Mouse (Mus musculus) cerebellum, adult 9-10 months (tissue): Measurements from ENCODE around the gene Fbxo42.

Experiments
- DNase-seq: peaks from one replicate; pipeline ENCODE4 v3.0.0; 2022

The Fbxo42 gene

DNA sequence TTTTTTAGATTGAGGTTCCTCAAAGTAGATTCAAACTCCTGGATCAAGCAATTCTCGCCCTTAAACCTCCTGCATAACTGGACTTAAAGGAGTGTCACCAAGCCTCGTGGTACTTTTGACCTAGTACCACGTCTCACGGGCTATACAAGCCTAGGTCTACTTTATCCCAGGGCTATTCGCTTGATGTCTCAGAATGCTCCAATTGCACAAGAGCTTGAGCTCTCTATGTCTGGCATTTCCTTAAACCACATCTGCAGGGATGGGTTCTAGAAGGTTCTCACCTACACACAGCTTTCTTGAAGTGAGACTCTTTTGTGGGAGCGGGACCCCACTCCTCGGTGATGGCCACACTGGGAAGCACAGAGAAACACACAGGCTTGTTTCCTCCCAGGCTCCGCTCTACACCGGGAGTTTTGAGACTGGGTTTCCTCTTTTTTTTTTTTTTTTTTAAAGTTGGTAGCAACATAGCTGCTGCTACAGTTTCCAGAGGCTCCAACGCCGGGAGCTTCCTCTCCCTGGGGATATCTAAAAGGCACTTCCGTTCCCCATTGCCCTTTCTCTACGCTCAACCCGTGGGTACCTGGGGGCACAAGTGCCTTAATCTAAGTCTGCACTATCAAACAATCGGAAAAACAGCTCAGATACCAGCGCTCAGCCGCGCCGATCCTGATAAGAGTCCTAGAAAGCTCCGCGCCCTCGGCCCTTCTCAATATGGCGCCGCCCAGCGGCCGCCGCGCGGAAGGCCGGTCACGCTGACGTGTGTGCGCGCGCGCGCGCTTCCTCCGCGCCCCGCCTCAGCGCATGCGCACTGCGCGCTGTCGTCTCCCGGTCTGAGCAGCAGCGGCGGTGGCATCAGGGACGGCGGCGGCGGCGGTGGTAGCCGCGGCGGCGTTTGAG, at the start of gene Fbxo42:
Gene Fbxo42, plus strand, starts transcription at position 802 of the 897 bp plus-strand sequence.
- peak; percentile 94 for DNase-seq

DNA sequence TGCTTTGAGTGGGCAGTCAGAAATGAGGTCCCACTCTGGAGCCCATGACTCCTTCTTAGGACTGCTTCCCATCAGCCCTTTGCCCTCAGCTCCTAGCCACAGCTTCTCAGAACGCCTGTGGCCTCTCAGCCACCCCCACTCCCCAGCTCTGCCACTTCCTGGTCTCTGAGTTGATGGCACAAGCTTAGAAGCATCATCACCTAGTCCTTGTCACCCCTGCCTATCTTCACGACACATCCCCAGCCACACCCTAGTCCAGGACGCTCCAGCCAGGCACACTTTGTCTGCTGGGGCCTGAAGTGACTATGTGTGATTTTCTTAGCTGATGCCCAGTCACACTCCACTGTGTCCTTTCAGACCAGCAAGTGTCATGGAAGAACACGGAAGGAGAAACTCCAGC, 48.8 kb upstream of the Fbxo42 start:
- DNase-seq: no peak

DNA sequence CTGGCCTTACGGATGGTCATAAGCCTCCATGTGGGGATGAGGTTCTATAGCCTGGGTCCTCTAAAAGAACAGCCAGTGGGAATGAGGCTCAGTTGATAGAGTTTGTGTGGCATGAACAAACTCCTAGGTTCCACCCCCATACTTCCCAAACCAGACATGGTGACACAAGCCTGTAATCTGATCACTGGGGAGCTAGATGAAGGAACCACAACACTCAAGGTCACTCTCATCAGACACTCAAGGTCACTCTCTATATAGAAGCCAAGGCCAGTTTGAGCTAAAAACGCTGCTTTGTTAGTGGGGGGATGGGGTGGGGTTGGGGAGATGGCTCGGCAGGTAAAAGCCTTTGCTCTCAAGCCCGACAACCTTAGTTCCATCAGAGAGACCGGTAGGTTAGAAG, 47.8 kb upstream of the Fbxo42 start:
- DNase-seq: no peak

DNA sequence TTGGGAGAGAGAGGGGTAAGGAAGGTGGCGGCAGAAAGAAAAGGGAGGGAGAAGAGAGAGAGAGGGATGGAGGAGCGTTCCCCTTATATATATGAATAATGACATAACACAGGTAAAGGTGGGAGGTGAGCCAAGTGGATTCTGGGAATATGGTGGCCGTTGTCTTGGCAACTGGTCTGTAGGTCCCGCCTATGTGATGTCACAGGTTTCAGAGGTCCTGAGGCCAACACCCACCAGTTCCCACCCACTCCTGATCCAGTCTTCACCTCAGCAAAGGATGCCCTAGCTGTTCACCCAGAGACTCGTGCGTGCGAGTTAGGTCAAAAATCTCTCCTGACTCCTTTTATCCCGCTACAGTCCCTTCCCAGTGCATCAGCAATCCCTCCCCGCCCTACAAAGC, 46.4 kb upstream of the Fbxo42 start:
- no peak for DNase-seq

DNA sequence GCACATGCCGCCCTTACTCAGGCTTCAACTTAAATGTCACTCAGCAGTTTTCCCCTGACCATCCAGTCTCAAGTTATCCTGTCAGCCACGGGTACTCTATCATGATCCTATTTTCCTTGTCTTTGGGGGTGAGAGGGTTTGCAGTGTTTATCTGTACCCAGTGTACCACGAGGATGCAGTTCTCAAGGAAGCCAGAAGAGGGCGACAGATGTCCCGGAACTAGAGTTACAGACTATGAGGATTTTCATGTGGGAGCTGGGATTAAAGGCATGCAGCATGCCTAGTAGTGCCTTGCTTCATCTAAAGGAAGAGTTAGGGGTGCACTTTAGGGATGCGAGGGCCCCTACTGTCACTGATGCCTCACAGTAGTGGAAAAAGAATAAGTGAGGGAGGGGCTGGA, 45.9 kb upstream of the Fbxo42 start:
- DNase-seq: no peak

DNA sequence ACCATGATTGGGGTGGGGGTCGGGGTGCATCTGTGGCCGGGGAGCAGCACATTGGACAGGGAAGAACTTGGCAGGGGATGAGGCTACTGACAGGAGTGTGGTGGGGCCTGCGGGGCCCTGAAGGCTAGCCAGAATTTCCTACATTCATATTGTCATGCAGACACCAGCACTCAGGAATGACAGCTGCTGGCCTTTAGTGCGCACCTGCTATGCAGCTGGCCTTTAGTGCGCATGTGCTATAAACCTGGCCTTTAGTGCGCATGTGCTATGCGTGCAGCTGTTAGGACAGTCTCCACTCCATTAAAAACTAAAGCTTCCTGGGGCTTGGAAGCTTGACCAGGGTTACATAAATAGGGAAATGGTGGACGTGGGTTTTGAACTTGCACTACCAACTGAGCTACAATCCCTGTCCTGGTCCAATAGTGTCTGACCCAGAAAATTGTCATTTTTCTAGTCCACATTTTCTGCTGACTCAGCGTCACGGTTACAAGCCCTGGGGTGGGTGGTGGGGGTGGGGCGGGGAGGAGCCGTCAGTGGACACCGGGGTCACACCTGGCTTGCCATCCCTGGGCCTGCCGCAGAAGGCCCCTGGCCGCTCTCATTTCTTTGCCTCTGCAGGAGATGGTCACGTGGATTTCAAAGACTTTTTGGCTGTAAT, 41.1 kb upstream of the Fbxo42 start:
- no peak for DNase-seq

DNA sequence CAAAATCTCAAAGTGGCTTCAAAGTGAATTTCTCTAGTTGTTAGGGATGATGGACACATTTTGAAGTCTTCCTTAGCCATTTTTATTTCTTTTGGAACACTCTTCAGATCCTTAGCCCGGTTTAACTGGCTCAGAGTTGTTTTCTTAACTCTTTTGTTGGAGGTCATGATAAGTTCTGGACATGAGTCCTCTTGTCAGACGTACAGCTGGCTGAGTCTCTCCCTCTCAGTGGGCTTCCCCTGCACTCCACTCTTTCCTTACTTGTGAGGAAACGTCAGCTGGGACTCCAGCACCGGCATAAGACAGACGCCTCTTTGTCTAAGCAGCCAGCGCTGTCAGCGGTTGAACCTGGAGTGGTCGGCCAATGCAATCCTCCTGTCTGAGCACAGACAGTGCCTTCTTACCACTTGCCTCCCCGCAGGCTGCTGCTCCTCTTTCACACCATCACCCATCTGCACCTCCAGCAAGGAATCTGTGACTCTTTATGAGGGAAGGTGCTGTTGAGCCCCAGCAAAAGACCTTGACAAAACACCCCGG, 39.4 kb upstream of the Fbxo42 start:
- DNase-seq: no peak

DNA sequence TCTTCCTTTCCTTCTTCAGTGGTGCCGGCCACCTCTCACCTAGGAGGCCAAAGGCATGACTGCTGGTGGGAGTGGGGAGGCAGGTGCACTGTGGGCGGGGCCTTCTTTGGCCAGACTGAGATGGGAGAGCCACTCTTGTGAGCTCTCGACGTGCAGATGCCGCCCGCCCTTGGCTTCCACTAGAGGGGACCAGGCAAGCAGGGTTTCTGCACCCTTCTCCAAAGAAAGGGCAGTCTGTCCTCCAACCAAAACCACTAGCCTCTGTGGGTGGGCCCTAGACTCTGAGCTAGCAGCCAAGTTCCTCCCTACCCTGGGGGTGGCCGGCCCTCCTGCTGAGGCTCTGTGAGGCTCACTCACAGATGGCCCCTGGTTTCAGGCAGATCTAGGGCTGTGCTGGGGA, 33.9 kb upstream of the Fbxo42 start:
- DNase-seq: no peak

DNA sequence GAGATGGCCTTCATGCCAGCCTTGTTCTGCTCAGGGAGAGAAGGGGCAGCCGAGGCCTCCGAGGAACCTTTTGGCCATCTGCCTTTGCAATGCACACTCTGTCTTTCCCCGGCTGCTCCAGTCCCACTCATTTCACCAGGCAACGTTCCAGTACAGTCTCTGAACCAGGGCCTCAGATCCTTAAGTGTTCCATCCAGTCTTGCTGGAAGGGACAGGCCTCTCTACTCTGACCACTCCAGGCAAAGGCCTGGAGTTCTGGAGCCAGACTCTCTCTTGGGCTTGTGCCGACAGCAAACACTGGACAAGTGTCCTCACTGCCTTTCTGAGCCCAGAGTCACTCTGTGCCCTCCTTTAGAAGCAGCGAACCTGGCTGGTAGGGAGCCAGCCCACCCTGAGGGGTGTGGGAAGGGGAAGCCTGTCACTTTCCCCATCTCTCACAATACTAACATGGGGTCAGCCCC, 33.2 kb upstream of the Fbxo42 start:
- no peak for DNase-seq

DNA sequence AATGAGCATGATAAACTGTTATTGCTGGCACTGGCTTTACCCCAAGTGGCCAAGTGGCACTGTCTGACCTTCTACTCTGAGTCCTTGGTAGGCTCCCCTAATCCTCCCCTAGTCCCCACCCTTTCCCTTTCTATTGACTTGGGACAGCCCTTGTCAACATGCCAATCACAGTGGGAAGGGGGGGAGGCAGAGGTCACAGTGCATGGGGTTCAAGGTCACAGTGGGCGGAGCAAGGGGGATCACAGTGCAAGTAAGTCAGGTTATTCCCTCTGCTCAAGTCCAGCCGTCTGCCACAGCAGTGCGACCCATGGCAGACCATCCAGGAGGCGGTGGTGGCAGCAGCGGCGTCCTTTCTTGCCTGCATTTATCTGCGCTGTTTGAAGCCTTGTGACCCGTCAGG, 32.3 kb upstream of the Fbxo42 start:
- DNase-seq: no peak

DNA sequence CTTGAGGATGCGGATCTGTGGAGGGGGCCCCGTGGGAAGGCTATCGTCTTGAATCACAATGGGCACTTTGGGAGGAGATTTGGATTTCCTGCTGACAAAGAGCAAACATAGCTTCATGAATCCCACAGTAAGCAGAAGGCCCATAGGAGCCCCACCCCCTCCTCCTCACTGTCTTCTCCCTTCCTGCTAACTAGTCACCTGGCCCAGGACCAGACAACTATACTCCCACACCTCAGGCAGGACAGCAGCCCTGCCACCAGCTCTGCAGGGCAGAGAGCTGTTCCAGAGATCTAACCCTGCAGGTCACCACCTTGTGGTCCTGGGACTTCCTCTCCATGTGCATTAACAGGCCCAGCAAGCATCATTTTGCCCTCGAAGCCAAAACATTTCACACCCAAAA, 29.0 kb upstream of the Fbxo42 start:
- no peak for DNase-seq

DNA sequence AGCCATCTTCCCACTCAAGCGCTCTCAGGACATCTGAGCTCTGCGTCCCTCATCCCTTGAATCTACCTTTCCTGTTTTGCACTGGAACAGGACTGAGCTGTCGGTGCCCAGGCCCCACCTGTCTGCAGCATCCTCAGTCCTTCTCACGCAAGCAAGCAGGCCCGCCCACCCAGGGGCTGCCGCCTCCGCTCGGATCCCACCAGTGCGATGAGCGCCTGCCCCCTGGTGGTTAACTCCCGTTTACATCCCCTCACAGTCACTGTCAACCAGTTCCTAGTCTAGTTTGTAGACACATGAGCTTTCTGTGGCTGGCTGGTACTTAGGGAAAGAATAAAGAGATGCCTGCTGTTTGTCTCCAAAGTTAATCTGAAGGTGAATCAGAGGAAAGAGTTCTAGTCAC, 27.0 kb upstream of the Fbxo42 start:
- DNase-seq: no peak

DNA sequence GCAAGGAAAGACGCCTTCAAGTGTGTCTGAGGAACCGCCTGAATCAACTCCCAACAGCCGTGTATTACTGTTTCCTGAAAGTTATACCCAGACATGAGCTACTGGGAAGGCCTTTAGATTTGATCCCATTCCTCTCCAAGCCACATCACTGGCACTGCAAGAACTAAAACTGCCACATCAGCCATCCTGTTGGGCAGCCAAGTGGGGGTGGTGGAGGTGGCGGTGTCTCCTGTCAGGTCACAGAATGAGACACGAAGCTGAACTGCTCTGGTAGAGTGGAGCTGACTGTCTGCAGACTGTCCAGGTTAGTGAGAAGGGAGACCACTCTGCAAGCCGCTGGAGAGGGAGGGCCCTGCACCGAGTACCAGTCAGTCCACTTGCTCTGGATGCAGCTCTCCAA, 25.1 kb upstream of the Fbxo42 start:
- no peak for DNase-seq

DNA sequence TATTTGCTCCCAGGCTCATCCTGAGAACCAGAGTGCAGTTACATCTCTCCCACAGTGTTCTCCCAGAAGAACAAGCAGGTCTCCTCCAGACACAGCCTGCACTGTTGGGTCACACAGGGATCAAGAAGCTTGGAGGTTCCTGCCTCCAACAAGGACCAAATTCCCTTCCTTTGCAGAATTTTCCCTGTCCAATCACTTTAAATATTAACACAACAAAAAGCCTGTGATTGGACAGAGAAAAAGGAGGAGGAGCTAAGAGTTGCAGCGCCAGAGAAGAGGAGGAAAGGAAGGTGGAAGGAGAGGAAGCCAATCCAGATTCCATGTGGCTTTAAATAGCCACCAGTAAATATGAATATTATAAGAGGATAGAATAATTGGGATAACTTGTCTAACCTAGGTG, 24.6 kb upstream of the Fbxo42 start:
- DNase-seq: no peak

DNA sequence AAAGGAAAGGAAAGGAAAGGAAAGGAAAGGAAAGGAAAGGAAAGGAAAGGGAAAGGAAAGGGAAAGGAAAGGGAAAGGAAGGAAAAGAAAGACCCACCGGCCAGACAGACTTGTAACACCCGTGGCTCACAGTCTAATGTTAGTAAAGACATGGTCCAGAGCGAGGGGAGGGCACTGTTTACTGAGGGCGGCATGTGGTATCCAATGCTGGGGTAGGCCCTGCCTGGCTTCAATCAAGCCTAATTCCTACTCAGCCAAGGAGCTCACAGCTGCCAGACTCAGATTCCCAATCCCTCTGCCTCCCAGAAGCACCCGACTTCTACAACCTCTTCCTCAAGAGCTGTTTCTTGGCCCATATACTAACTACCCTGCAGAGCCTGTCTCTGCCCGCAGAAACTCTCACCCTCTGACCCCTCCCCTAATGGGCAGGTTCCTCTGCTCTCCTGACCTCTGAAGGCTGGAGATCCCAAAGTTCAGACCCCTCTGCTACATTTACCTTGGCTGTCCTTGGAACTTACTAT, 18.5 kb upstream of the Fbxo42 start:
- no peak for DNase-seq

DNA sequence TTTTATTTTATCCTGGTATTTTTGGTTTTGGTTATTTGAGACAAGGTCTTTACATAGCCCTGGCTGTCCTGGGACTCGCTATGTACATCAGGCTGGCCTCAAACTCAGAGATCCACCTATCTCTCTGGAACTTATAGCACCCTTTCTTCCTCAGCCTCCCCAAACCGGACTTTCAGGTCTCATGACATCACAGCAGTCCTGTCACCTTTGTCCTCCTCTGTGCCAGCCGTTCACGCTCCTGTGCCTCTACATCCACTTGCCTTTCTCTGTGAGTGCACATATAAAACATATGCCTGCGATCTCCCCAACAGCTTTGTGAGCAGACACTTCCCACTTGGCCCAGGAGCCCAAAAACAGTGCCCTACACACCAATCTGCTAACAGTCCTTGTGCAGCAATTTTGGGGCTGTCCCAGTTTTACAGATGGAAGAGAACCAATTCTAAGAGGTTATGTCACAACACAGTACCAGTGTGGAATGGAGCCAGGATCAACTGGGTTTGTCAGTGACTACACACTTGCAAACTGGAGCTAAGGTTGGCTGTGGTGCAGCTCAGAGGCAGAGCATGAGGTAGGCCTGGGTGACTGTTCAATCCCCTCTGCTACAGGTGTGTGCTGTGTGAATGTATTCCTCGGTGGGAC, 16.9 kb upstream of the Fbxo42 start:
- DNase-seq: peak; percentile 80

DNA sequence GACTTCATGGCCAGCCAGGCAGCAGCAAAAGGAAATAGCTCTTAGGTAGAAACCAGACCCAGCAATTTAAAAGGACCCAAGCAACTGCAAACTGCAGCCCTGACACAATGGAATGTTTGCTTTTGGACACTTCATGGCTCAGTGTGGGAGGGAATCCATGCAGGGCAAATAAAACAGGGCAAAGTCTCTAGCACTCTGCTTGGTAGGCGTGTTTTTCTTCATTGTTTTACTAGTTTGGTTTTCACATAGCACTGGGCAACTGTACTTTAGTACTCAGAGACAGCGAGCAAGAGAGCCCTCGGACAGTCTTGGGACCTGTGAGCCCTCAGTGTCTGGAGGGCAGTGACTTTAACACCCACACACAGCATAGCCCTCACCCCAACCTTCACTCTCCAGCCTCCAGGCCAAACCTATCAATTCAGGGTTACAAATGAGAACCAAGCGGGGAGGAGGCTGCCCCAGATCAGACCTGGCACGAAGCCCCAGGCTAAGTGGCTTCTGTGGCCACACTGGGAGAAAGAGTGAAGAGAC, 16.1 kb upstream of the Fbxo42 start:
- DNase-seq: no peak

DNA sequence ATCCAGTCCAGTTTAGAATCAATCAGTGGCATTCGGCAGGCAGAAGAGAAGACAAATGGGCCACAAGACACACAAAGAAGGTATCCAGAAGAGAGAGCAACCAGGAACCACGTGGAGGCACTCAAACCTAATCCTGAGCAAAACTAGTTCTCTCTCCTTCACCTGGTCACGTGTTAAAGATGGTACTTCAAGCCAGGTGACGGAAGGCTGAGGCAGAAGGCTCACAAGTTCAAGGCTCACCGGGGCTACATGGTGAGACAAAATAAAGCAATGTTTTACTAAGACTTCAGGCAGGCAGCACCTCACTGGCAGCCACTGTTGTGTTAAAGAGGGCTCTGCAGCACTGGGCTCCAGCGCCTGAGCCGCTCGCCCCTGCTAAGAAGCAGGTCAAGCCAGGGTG, 15.5 kb upstream of the Fbxo42 start:
- no peak for DNase-seq

DNA sequence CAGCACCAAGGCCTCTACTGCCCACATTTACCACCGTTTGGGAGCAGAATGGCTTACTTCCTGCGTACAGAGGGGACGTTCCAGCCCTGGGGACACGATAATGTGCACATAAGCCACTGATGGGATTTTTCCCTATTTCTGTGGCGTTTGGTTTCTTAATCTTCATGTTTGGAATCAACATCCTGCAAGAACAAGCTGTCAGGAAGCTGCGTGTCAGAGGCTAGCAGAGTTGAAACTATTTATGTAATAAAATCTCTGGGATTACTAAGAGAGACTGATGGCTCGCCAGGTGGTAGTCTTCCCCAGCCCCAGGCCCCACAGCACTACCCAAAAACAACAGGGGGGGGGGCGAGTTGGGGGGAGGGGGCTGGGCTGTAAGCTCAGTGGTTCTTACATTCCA, 14.5 kb upstream of the Fbxo42 start:
- DNase-seq: no peak

DNA sequence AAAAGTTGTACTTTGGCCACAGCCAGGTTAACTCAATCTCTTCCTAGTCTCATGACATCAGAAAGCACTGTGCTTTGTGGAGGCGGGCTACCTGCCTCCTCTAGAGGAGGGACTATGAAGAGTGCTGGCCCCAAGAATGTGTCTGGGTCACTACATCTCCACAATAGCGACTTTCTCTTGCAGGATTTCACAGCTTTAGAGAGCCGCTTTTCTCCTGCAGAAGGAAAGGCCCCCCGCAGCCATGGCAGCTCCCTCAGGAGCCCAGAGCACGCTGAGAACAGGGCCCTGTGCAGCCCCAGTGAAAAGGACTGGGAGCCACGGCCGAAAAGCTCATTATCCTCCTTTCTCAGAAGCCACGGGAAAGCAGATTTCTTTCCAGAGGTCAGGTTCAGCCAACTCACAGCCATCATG, 13.7 kb upstream of the Fbxo42 start:
- no peak for DNase-seq

DNA sequence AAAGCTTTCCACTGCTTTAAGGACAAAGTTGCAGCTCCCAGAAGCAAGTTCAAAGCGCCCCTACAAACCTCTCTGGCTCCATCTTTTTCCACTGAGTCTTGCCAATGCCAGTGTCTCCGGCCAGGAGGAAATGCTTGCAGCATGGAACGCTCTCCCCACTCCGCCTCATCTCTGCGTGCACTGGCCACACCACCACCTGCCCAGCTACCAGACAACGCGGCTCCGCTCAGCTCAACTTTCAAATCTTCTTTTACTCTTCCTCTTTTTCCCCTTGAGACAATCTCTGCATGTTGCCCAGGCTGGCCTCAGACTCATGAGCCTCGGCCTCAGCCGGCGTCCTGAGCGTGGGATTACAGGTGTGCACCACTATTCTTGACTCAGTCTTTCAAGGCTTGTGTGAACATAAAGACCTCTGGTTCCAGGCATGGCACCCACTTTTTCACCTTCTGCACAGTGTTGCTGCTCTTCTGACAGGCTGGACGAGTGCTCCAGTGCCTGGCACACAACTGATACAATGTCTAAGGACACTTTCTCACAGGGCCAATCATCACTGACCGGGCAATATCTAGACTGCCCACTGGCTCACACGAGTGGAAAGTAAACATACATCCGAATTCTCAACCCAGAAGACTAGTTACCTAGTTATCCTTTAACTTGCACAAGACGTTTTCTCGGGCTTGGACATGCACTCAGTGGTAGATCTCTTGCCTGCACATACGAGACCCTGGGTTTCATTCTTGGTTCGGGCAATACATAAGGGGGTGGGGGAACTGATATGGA, 12.8 kb upstream of the Fbxo42 start:
- no peak for DNase-seq

DNA sequence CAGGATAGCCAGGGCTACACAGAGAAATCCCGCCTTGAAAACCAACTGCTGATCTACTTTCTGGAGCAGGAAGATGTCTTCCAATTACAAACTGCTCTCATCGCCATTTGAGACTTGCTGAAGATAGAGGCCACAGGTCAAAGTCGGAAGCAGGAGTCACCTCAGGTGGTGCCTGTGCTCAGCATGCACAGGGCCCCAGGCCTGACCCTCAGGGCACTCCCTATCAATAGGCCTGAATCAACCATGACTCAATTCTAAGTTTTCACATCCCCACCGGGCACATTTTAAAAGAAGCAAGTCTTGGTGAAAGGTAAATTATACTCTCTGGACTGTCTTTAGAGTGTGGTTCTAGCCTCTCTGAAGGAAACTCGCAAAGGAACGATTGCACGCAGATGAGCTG, 11.6 kb upstream of the Fbxo42 start:
- DNase-seq: no peak
